Mouse (Mus musculus): ENCODE measurements around the gene Cdc14b.

GRCm38 (mm10) chr13:64274879-64275753 is at the start of gene Cdc14b:
- TF ChIP-seq POLR2A (IDR thresholded peaks at IDR 0.05; ENCODE audit: insufficient read length, low read depth) = peak; percentile 40
- TF ChIP-seq POLR2AphosphoS2 (IDR thresholded peaks at IDR 0.05; ENCODE audit: insufficient read length, low read depth) = no peak
